Mouse (Mus musculus) bone marrow, adult 2 months (tissue): ENCODE results near the gene Anks1b. TPM values are rescaled to one million over a fixed set of nuclear protein-coding genes. Genes with fewer than 3 reads are reported as not detected.

Experiments used
- H3K27ac ChIP-seq: fragments of 200-500 bp; 2 replicates; pipeline ENCODE4 v1.5.1; 2012; ENCODE audit warnings: low read depth, mild to moderate bottlenecking, control low read depth, inconsistent platforms, low read length; ENCODE audit not compliant: control insufficient read depth, poor library complexity, insufficient read depth
- H3K4me1 ChIP-seq: fragments of 200-500 bp; 2 replicates; pipeline ENCODE4 v1.6.1; 2011; ENCODE audit warnings: low read length; ENCODE audit not compliant: control insufficient read depth, insufficient read depth
- H3K4me3 ChIP-seq: fragments of 200-500 bp; replicated peaks from 2 replicates; pipeline ENCODE3; 2011; ENCODE audit warnings: mild to moderate bottlenecking, low read depth, low read length, control low read depth; ENCODE audit not compliant: control insufficient read depth
- CTCF ChIP-seq: fragments of 200-500 bp; IDR thresholded peaks from 2 replicates; pipeline ENCODE4 v1.5.1; 2011; ENCODE audit warnings: low read length, control low read depth; ENCODE audit not compliant: control insufficient read depth, insufficient read depth
- POLR2A ChIP-seq: fragments of 200-500 bp; IDR thresholded peaks from 2 replicates; pipeline ENCODE4 v1.6.1; 2011; ENCODE audit warnings: low read depth, mild to moderate bottlenecking, control low read depth, low read length, borderline replicate concordance; ENCODE audit not compliant: control insufficient read depth
- WGBS: fragments of 180-500 bp; shearing (Covaris S2); methylation state at CpG from one replicate; pipeline ENCODE4 v1.1.7; 2018; 5-methylcytosine and 5-hydroxymethylcytosine counted together
- polyA plus RNA-seq: library from polyadenylated mRNA; stranded (reverse); fragments of >200 nt; gene quantifications from 2 replicates; pipeline ENCODE4 v1.2.4, GENCODE M21; 2011; ENCODE audit warnings: low replicate concordance; ENCODE audit not compliant: missing spikeins, insufficient read depth, insufficient read length

Anks1b gene
- polyA plus RNA-seq, 1 experiment, result not detected

DNA sequence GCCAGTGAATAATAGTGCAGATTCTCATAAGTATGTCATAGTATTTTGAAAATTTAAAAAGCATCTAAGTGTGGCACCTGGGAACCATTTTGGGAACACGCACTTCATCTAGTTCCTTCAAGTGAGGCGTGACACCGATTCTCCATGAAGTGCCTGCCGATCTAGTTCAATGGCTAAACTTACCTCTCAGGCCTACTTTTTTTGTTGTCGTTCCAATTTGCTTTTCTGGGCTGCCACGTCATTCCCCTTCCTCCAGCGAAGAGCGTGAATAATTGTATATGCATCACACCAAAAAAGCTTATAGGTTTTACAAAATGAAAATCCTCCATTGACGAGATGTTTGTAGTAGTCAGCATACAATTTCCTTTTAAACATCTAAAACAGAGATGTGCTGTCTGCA is 204.6 kb downstream of the Anks1b start:
- Histone ChIP-seq H3K4me3 (no peak overlapping the region), H3K27ac (no peak overlapping the region), H3K4me1 (no peaks in the 10 kb centered on the region)
- TF ChIP-seq POLR2A (no peak), CTCF (no peak)
- 83% methylated on average over 9 of the region's 9 CpGs for WGBS

DNA sequence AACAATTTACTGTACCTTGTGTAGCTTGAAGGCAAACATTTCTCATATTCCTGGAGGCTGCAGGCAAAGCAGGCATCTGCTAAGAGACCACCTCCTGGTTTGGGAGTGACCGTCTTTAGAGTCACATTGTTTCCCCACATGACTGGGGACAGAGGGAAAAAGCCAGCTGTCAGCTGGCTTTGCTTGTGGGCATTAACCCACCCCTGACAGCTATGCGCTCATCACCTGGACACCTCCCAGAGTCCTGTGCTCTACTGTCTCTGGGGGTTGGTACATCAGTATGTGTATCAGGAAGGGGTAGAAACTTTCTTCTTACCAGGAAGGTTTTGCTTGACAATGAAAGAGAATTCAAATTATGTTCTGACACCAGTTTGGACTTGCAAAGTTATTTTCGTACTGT is 207.8 kb downstream of the Anks1b start:
- Histone ChIP-seq H3K27ac (no peak overlapping the region), H3K4me3 (no peak overlapping the region), H3K4me1 (no peaks in the 10 kb centered on the region)
- WGBS, result 62% methylated on average over 3 of the region's 3 CpGs
- TF ChIP-seq CTCF (no peak), POLR2A (no peak)

DNA sequence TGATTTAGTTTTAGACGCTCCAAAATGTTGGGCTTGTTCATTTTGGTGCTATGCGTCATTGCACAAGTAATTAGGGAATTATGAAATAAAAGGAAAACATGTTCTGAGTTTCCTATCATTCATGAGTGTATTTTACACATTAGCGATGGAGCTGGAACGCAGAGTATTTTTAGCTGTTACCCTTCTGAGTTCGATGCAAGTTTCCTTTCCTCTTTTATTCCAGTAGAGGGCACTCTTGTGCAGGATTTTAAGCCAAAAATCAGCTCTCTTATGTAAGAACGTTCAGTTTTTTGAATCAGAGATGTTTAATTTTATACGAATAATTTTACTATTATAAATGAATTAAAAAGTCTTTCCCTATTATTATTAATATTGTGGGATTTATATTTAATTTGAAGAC is 208.3 kb downstream of the Anks1b start:
- H3K4me1 ChIP-seq, result no peaks in the 10 kb centered on the region
- WGBS, result 13% methylated on average over 7 of the region's 7 CpGs
- H3K27ac ChIP-seq, result no peak overlapping the region
- H3K4me3 ChIP-seq, result no peak overlapping the region
- no peak for TF ChIP-seq CTCF
- no peak for TF ChIP-seq POLR2A

DNA sequence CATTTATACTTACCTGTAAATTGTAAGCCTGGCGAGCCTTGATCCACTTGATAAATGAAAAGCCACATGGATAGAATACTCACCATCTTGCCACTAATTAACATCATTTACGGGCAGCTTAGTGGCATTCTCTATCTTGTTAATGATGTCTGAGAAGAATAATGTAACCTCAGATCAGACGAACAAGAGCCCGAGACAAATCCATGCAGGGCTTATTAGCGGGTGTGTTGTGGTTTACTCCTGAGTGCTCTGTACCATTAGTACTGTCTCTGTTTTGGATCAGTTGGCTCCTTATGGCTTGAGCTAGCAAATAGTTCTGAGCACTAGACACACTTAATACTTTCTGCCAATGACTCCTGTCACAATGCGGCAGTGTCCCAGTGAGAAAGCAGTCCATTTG is 220.6 kb downstream of the Anks1b start:
- H3K27ac ChIP-seq, result no peak overlapping the region
- TF ChIP-seq CTCF (no peak), POLR2A (no peak)
- H3K4me1 ChIP-seq, result no peaks in the 10 kb centered on the region
- WGBS, result 88% methylated on average over 6 of the region's 6 CpGs
- H3K4me3 ChIP-seq, result no peak overlapping the region

DNA sequence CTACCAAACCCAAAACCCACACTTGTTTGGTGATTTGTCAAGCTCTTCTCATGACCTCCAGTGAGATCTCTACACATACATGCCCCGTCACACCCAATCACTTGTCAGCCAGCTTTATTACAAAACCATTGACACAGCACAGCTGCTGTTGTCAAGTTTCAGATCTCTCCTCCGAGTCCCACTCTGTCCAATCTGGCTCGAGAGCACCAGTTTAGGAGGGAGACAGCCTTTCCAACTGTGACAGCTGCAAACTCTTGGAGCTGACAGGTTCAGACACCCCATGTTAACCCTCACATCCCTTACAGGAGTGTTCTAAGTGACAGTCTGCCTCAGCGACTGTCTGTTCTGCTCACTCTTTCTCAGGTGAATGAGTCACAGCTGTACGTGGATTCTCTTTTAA is 239.4 kb downstream of the Anks1b start:
- WGBS, result 68% methylated on average over 5 of the region's 5 CpGs
- H3K27ac ChIP-seq, result no peak overlapping the region
- TF ChIP-seq CTCF (no peak), POLR2A (no peak)
- H3K4me3 ChIP-seq, result no peak overlapping the region
- no peaks in the 10 kb centered on the region for H3K4me1 ChIP-seq

DNA sequence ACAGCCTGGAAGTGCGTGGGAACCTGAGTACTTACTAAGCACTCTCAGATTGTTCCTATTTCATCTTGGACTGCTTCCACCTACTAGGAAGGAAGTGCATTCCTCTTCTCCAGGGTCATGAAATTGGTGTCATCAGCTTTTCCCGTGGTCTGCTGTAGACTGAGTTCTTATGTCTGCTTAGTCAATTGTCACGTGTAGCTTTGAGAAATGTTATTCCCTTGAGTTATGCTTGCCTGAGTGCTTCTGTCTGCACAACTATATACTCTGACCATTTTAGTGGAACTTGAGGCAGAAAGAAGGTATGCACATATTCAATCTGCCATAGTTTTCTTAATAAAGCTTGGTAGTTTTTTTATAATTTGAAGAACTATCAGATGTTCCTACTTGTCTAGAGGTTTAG is 243.6 kb downstream of the Anks1b start:
- no peak overlapping the region for H3K4me3 ChIP-seq
- 71% methylated on average over 3 of the region's 3 CpGs for WGBS
- H3K27ac ChIP-seq, result no peak overlapping the region
- TF ChIP-seq CTCF (no peak), POLR2A (no peak)
- H3K4me1 ChIP-seq, result no peaks in the 10 kb centered on the region

DNA sequence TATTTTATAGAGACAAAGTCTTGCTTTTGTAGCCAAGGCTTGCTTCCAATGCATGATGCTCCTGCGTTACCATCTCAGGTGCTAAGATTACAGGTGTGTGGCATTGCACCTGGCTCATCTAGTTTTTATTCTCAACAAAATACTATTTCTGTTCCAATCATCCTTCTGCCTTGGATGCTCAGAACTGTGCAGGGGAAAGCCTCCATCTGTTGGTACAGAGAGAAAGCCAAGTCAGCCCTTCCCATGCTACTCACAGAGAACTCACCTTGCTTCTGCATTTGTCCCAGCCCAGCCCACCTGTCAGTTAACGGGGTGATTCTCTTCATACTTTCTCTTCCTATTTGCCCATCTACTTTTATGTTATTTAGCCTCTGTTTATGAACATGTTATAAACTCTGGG is 244.5 kb downstream of the Anks1b start:
- no peak overlapping the region for H3K27ac ChIP-seq
- 78% methylated on average over 2 of the region's 2 CpGs for WGBS
- no peak overlapping the region for H3K4me3 ChIP-seq
- no peak for TF ChIP-seq CTCF
- no peak for TF ChIP-seq POLR2A
- H3K4me1 ChIP-seq, result no peaks in the 10 kb centered on the region

DNA sequence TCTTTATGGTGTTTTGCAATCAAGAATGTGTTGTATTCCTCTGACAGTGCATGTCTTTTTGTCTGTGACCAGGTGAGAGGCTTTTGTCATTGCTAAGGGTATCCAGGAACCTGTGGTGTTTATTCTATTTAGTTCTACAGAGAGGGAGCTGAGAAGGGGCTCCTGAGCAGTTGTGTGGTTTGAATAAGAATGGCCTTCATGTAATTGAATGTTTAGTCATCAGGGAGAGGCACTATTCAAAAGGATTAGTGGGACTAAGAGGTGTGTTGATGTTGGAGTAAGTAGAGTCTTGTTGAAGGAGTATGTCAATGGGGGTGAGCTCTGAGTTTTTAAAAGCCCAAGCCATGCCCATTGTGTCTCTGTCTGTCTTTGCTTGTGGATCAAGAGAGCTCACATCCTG is 264.2 kb downstream of the Anks1b start:
- no peak overlapping the region for H3K4me3 ChIP-seq
- no peak for TF ChIP-seq POLR2A
- no peak for TF ChIP-seq CTCF
- no peak overlapping the region for H3K27ac ChIP-seq
- no peaks in the 10 kb centered on the region for H3K4me1 ChIP-seq

DNA sequence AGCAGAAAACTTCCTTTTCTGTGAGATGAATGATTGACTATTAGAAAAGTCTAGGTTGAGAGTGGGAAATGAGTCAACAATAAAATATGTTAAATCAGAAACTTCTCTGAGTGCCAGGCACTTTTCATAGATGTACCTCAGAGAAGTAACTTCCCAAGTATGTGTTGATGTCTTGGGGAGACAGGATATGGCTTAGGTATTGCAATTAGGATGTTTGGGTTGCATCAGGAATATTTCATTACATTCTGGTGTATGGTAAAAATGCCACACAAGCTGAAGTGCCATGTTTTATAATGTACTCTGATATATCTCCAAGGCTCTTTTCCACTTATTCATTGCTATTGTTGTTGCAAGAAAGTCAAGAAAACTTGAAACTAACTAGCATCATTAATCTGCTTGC is 267.6 kb downstream of the Anks1b start:
- Histone ChIP-seq H3K4me1 (no peaks in the 10 kb centered on the region), H3K27ac (no peak overlapping the region), H3K4me3 (no peak overlapping the region)
- no peak for TF ChIP-seq POLR2A

DNA sequence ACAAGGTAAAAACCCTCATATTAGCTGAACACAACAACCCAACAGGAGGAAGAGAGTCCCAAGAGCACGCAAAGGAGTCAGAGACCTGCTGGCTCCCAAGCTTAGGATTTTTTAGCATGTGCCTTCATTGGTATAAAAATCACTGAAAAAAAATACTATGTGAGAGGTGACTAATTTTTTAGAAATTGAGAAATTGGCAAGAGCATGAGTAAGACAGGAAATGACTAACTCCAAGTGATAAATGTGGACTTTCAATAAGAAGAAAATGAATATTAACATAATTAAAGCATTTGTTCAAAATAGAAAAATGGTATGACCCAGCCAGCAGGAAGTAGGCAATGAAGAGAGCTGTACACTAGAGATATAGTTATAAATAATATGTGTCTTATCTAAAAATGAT is 271.1 kb downstream of the Anks1b start:
- Histone ChIP-seq H3K4me1 (no peaks in the 10 kb centered on the region), H3K27ac (no peak overlapping the region), H3K4me3 (no peak overlapping the region)
- TF ChIP-seq POLR2A (no peak), CTCF (no peak)
- 79% methylated on average over 1 of the region's 1 CpGs for WGBS
